Mouse (Mus musculus): ENCODE measurements at regions not wholly inside any gene's neighbourhood (a gene's known extent, or its start where the extent isn't known, plus 50 kb on each side); places are given as distances from the start of the nearest gene placed in this dataset.

DNA sequence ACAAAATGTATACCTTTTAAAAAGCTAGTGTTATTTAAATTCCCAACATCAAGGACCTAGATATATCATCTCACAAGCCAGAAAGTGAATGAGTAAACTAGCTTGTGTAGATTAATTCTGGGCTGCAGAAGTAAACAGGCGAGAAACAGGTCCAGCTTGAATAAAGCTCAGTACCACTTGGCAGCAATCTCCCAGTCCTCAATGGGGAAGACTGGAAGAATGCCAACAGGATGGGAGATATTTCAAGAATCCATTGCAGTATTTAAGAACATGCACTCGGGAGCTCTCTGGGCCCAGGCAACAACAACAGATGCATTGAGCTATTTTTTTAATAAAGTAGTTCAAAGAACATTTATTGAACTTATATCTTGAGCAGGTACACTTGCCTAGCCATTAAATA, 152.5 kb upstream of the Gpr101 start:
- TF ChIP-seq CTCF (IDR thresholded peaks at IDR 0.05) = no peak
- no peak for TF ChIP-seq EP300 (IDR thresholded peaks at IDR 0.05)
